Mouse (Mus musculus): Measurements from ENCODE around the gene Gm44973. TPM values are rescaled to one million over a fixed set of nuclear protein-coding genes. Genes with fewer than 3 reads are reported as not detected.
A peak's percentile ranks its signal among the peaks of the same experiment; 100 is the strongest.

The Gm44973 gene
- polyA plus RNA-seq, 1 experiment from 2014 or later: 0.78 TPM

GRCm38 (mm10) chr7:5052931-5053343, 37.6 kb downstream of the Gm44973 start:
- peak overlapping the region; percentile 53 for H3K9ac ChIP-seq
- WGBS: 8% methylated on average over 41 of the region's 45 CpGs
- H3K27me3 ChIP-seq: peaks cover 64% of the 10 kb centered on the region
- H3K27ac ChIP-seq: no peak overlapping the region
- no peaks in the 10 kb centered on the region for H3K36me3 ChIP-seq
- peak overlapping the region; percentile 96 for H3K4me2 ChIP-seq
- no peaks in the 10 kb centered on the region for H3K9me3 ChIP-seq (replicated peaks)
- ATAC-seq (replicated peaks; ENCODE audit: insufficient number of reproducible peaks, insufficient read depth, low FRiP score, low read depth): no peak
- peak overlapping the region; percentile 89 for H3K4me3 ChIP-seq
- peaks cover 40% of the 10 kb centered on the region for H3K4me1 ChIP-seq (replicated peaks)

DNA sequence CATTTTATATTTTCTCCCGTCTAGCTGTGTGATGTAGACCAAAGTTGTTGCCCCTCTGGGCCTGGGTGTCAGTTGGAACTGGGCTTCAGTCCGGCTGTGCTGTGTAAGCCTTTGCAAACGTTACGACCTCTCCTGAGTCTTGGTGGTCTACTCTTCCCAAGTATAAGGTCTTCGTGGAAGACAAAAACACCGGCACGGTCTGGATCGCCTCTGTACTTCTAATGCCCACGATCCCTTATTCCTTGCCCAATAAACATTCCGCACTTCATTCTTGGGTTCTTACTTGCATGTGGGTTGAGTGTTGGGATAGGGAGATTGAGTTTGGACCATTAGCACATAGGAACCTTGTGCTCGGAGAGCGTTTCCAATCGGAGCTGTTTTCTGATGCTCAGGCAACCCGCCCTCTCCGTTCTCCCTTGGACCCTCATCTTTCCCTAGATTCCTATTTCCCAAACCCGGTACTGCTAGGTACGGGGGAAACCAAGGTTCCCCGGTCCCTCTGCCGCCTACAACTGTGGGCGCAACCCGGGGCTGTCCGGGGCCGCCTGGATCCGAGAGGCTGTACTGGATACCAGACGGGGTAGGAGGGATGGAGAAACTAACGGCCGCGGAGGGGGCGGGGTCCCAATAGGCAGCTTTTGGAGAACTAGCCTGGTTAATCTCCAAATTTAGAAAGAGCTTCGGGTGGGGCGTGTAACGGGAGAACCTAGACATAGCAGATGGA, 38.3 kb downstream of the Gm44973 start:
- 9% methylated on average over 32 of the region's 32 CpGs for WGBS
- H3K36me3 ChIP-seq: no peaks in the 10 kb centered on the region
- H3K27me3 ChIP-seq: peaks cover 70% of the 10 kb centered on the region
- H3K27ac ChIP-seq: no peak overlapping the region
- no peak for ATAC-seq (replicated peaks; ENCODE audit: insufficient number of reproducible peaks, insufficient read depth, low FRiP score, low read depth)
- H3K9ac ChIP-seq: no peak overlapping the region
- peak overlapping the region; percentile 89 for H3K4me3 ChIP-seq
- H3K4me2 ChIP-seq: peak overlapping the region; percentile 96
- H3K9me3 ChIP-seq (replicated peaks): no peaks in the 10 kb centered on the region
- H3K4me1 ChIP-seq (replicated peaks): peaks cover 40% of the 10 kb centered on the region

DNA sequence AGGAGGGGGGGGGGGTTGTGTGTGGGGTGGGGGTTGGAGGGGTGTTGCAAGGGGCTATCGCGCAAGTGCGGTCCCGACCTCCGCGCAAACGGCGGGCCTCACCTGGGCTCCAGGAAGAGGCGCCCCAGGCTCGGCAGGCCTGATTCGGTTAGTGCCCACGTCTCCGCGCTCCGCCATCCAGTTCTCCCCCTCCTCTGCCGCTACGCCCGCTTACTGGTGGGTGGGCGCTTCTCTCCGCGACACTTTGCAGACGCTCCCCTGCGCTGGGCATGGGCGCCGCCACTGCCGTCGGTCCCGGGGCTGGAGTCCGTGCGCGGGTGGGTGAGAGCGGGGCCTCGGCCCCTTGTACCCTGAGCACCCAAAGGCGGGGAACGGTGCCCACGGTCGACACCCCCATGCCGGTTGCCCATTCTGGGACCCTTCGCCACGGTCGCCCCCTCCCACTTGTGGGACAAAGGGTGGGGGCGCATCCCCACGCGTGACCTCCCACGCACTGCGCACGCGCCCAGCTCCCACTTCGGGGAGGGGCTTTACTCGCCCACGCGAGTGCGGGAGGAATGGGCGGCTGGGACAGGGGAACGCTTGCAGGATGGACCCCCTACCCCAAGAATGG, 41.5 kb downstream of the Gm44973 start:
- H3K4me2 ChIP-seq: peak overlapping the region; percentile 66
- peaks cover 42% of the 10 kb centered on the region for H3K4me1 ChIP-seq (replicated peaks)
- 4% methylated on average over 54 of the region's 55 CpGs for WGBS
- peak overlapping the region; percentile 57 for H3K9ac ChIP-seq
- no peak for ATAC-seq (replicated peaks; ENCODE audit: insufficient number of reproducible peaks, insufficient read depth, low FRiP score, low read depth)
- no peaks in the 10 kb centered on the region for H3K9me3 ChIP-seq (replicated peaks)
- no peak overlapping the region for H3K27ac ChIP-seq
- H3K36me3 ChIP-seq: no peaks in the 10 kb centered on the region
- peaks cover 72% of the 10 kb centered on the region for H3K27me3 ChIP-seq
- peak overlapping the region; percentile 47 for H3K4me3 ChIP-seq

DNA sequence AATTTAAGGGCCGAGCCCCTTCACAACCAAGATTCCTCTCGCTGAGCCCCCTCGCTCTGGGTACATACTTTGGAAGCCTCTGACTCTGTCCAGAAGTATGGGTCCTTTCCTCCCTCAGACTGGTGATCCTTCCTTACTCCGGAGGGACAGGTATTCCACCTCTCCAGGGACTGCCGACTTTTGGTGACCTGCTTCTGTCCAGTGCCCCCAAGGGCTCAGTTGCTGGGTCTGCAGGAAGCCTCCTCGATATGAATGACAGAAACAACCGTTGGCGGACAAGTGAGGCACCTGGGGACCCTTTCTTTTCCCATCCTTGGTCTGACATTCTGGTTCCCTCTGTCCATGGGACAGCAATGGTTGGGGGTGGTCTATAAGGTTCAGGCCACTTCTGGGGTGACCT, 42.1 kb downstream of the Gm44973 start:
- Histone ChIP-seq H3K9ac (no peak overlapping the region), H3K4me3 (peak overlapping the region; percentile 47; the same call in 1 of the 2 replicates), H3K4me2 (peak overlapping the region; percentile 66; the same call in 1 of the 2 replicates)

GRCm38 (mm10) chr7:5057804-5058203, 42.5 kb downstream of the Gm44973 start:
- Histone ChIP-seq H3K9me3 (replicated peaks) (no peaks in the 10 kb centered on the region), H3K27ac (no peak overlapping the region), H3K36me3 (no peaks in the 10 kb centered on the region), H3K4me3 (0 out of 2 replicates have a peak overlapping the region, but pooled peaks have one; percentile 47), H3K4me2 (no peak overlapping the region), H3K4me1 (replicated peaks) (peaks cover 32% of the 10 kb centered on the region), H3K27me3 (peaks cover 61% of the 10 kb centered on the region), H3K9ac (no peak overlapping the region)
- ATAC-seq (replicated peaks; ENCODE audit: insufficient number of reproducible peaks, insufficient read depth, low FRiP score, low read depth): no peak
- WGBS: 33% methylated on average over 11 of the region's 11 CpGs

More for the DNA sequence above, 42.1 kb downstream of the Gm44973 start:
- ATAC-seq (replicated peaks; ENCODE audit: insufficient number of reproducible peaks, insufficient read depth, low FRiP score, low read depth): no peak
- no peaks in the 10 kb centered on the region for H3K9me3 ChIP-seq (replicated peaks)
- no peaks in the 10 kb centered on the region for H3K36me3 ChIP-seq
- H3K4me1 ChIP-seq (replicated peaks): peaks cover 36% of the 10 kb centered on the region
- 25% methylated on average over 8 of the region's 8 CpGs for WGBS
- H3K27me3 ChIP-seq: peaks cover 65% of the 10 kb centered on the region
- H3K27ac ChIP-seq: no peak overlapping the region

- Histone ChIP-seq H3K4me3 (no peak overlapping the region), H3K27me3 (peaks cover 53% of the 10 kb centered on the region), H3K36me3 (no peaks in the 10 kb centered on the region), H3K4me1 (replicated peaks) (peaks cover 30% of the 10 kb centered on the region), H3K27ac (no peak overlapping the region), H3K9ac (no peak overlapping the region), H3K9me3 (replicated peaks) (no peaks in the 10 kb centered on the region), H3K4me2 (no peak overlapping the region)
- ATAC-seq (replicated peaks; ENCODE audit: insufficient number of reproducible peaks, insufficient read depth, low FRiP score, low read depth): no peak
- WGBS: 82% methylated on average over 1 of the region's 1 CpGs
These were observed 43.3 kb downstream of the Gm44973 start for GRCm38 (mm10) chr7:5058631-5059030.

GRCm38 (mm10) chr7:5059421-5059820, 44.1 kb downstream of the Gm44973 start:
- 86% methylated on average over 12 of the region's 12 CpGs for WGBS
- ATAC-seq (replicated peaks; ENCODE audit: insufficient number of reproducible peaks, insufficient read depth, low FRiP score, low read depth): no peak
- Histone ChIP-seq H3K27me3 (peaks cover 45% of the 10 kb centered on the region), H3K4me2 (no peak overlapping the region), H3K9ac (no peak overlapping the region), H3K36me3 (no peaks in the 10 kb centered on the region), H3K9me3 (replicated peaks) (no peaks in the 10 kb centered on the region), H3K4me1 (replicated peaks) (peaks cover 33% of the 10 kb centered on the region), H3K27ac (no peak overlapping the region), H3K4me3 (no peak overlapping the region)

DNA sequence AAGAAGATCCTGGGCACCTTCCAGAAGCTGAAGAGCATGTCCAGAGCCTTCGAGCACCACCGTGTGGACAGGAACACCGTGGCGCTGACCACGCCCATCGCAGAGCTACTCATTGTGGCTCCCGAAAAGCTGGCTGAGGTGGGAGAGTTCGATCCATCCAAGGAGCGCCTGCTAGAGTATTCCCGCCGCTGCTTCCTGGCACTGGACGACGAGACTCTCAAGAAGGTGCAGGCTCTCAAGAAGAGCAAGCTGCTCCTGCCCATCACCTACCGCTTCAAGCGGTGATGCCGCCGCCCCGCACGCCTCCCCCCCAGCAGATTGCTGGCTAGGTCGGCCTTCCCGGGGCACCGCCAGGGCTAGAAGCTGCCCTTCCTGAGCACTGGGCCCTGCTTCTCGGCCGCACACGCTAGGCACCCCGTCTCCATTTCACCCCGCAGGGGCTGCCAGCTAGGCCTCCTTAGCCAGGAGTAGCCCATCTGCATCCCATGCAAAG, 45.0 kb downstream of the Gm44973 start:
- H3K36me3 ChIP-seq: no peaks in the 10 kb centered on the region
- no peak for ATAC-seq (replicated peaks; ENCODE audit: insufficient number of reproducible peaks, insufficient read depth, low FRiP score, low read depth)
- peak overlapping the region; percentile 73 for H3K9ac ChIP-seq
- 4% methylated on average over 27 of the region's 27 CpGs for WGBS
- H3K4me1 ChIP-seq (replicated peaks): peaks cover 38% of the 10 kb centered on the region
- no peaks in the 10 kb centered on the region for H3K9me3 ChIP-seq (replicated peaks)
- peak overlapping the region; percentile 97 for H3K4me2 ChIP-seq
- H3K27ac ChIP-seq: peak overlapping the region; percentile 97
- peaks cover 36% of the 10 kb centered on the region for H3K27me3 ChIP-seq
- peak overlapping the region; percentile 61 for H3K4me3 ChIP-seq

DNA sequence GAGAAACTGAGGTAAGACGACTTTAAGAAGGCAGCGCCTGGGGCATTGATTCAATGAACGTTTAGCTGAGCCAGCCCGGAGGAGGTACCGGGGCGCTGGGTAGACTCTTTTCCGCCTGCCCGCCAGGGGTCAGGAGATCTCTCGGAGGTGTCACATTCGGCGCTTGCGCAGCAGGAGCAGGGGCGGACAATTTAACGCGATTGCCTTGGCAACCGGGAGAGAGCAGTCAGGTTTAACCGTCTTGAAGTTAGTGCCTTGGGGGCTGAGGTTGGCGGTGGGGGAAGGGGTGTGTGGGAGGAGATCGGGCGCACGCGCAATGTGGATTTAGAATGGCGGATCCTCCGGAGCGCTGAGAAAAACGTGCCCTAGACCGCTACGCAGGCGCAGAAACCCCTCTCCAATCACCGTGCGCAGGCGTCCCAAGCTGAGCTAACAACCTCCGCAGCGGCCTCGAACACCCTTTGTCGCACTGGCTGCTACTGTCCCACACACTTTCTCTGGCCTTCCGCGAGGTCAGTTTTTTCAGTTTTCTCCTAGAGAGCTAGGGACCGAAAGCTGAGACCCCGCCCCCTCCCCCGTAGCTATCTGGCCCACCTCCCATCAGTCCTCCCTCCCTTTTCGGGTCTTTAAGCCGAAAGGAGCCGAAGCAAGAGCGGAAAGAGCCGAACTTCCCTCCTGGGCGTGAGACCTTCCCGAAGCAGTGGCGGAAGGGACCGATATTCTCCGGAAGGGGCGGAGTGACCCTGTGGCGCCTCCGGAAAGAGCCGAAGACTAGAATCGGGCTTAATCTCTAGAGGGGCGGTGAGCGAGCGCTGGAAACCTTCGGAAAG, 45.9 kb downstream of the Gm44973 start:
- peak overlapping the region; percentile 97 for H3K4me2 ChIP-seq
- H3K4me3 ChIP-seq: peak overlapping the region; percentile 61
- peak; percentile 88 for ATAC-seq (replicated peaks; ENCODE audit: insufficient number of reproducible peaks, insufficient read depth, low FRiP score, low read depth)
- H3K4me1 ChIP-seq (replicated peaks): peaks cover 44% of the 10 kb centered on the region
- under 1% methylated on average over 60 of the region's 60 CpGs for WGBS
- H3K27me3 ChIP-seq: peaks cover 28% of the 10 kb centered on the region
- H3K36me3 ChIP-seq: no peaks in the 10 kb centered on the region
- no peaks in the 10 kb centered on the region for H3K9me3 ChIP-seq (replicated peaks)
- H3K9ac ChIP-seq: peak overlapping the region; percentile 73
- peak overlapping the region; percentile 97 for H3K27ac ChIP-seq

DNA sequence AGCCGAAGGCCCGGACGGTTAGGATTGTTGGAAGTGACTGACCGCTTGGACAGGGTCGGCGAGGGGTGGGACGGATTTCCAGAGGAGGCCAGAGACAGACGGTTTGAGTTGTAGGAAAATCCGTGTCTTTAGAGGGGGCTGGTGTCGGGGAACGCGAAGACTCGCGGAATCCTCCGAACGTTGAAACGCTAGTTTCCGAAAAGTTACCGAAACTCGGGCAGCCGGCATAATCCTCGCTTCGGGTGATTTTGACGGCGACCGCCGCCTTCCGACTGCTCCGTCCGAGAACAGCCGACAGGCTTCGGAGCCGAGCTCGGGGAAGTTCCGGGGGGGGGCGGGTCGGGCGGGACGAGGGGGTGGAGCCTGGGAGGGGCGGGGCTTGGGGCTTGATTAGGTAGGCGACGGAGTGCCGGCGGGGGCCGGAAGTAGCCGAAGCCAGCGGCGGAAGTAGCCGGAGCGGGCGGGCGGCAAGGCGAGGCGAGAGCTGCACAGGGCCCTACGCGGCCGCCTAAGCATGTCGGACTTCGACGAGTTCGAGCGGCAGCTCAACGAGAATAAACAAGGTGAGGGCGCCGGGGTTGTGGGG, 46.6 kb downstream of the Gm44973 start, which contains the start of gene U2af2:
Gene U2af2 (plus strand): TSS at position 370 of the 586 bp plus-strand sequence.
- H3K4me1 ChIP-seq (replicated peaks): peaks cover 39% of the 10 kb centered on the region
- peak within 1 kb of the TSS; percentile 97 for H3K27ac ChIP-seq
- H3K27me3 ChIP-seq: peaks cover 20% of the 10 kb centered on the region
- ATAC-seq (replicated peaks; ENCODE audit: insufficient number of reproducible peaks, insufficient read depth, low FRiP score, low read depth): peak; percentile 83
- peak within 1 kb of the TSS; percentile 97 for H3K4me2 ChIP-seq
- under 1% methylated on average over 50 of the region's 65 CpGs for WGBS
- peaks cover 7% of the 10 kb centered on the region for H3K36me3 ChIP-seq
- peak within 1 kb of the TSS; percentile 79 for H3K9ac ChIP-seq
- no peaks in the 10 kb centered on the region for H3K9me3 ChIP-seq (replicated peaks)
- H3K4me3 ChIP-seq: peak within 1 kb of the TSS; percentile 61
